Mouse (Mus musculus) thymus, adult 2 months (tissue): ENCODE measurements around the gene Ppp1r9a. TPM values are rescaled to one million over a fixed set of nuclear protein-coding genes. Genes with fewer than 3 reads are reported as not detected.

Experiments used
- DNase-seq: peaks from one replicate; pipeline ENCODE4 v3.0.0; 2021
- H3K27ac ChIP-seq: fragments of 200-500 bp; 2 replicates; pipeline ENCODE4 v1.5.1; 2012; ENCODE audit warnings: low read length, control low read depth; ENCODE audit not compliant: control insufficient read depth, insufficient read depth
- H3K27me3 ChIP-seq: fragments of 200-500 bp; 2 replicates; pipeline ENCODE4 v1.6.1; 2012; ENCODE audit warnings: mild to moderate bottlenecking, low read length, moderate library complexity, mixed read lengths; ENCODE audit not compliant: control insufficient read depth, insufficient read depth
- H3K36me3 ChIP-seq: fragments of 200-500 bp; 2 replicates; pipeline ENCODE4 v1.6.1; 2012; ENCODE audit warnings: mild to moderate bottlenecking, low read length, moderate library complexity; ENCODE audit not compliant: control insufficient read depth, insufficient read depth
- H3K4me1 ChIP-seq: fragments of 200-500 bp; replicated peaks from 2 replicates; pipeline ENCODE4 v1.6.1; 2012; ENCODE audit warnings: low read length; ENCODE audit not compliant: control insufficient read depth, insufficient read depth
- H3K4me3 ChIP-seq: fragments of 200-500 bp; 2 replicates; pipeline ENCODE4 v1.5.1; 2012; ENCODE audit warnings: mild to moderate bottlenecking, low read length, control low read depth, moderate library complexity; ENCODE audit not compliant: control insufficient read depth, insufficient read depth
- CTCF ChIP-seq: fragments of 200-500 bp; IDR thresholded peaks from 2 replicates; pipeline ENCODE4 v1.5.1; 2012; ENCODE audit warnings: mild to moderate bottlenecking, control low read depth, low read length, moderate library complexity, borderline replicate concordance; ENCODE audit not compliant: control insufficient read depth, poor library complexity, insufficient read depth; ENCODE audit errors: extremely low read depth
- POLR2A ChIP-seq: fragments of 200-500 bp; IDR thresholded peaks from 2 replicates; pipeline ENCODE4 v1.6.1; 2012; ENCODE audit warnings: mild to moderate bottlenecking, low read length, control low read depth, moderate library complexity; ENCODE audit not compliant: control insufficient read depth, poor library complexity, insufficient read depth; ENCODE audit errors: extremely low read depth
- WGBS: fragments of 180-500 bp; shearing (Covaris S2); methylation state at CpG from one replicate; pipeline ENCODE4 v1.1.7; 2018; 5-methylcytosine and 5-hydroxymethylcytosine counted together
- polyA plus RNA-seq: library from polyadenylated mRNA; depleted of rRNA; stranded (reverse); fragments of >200 nt; gene quantifications from 2 replicates; pipeline ENCODE4 v1.2.3, GENCODE M21; 2012

The Ppp1r9a gene
- polyA plus RNA-seq, 1 experiment: 0.92 TPM

GRCm38 (mm10) chr6:4930321-4930720, 27.6 kb downstream of the Ppp1r9a start:
- Histone ChIP-seq H3K27me3 (no peaks in the 10 kb centered on the region), H3K36me3 (no peaks in the 10 kb centered on the region), H3K4me3 (no peak overlapping the region), H3K4me1 (no peaks in the 10 kb centered on the region), H3K27ac (no peak overlapping the region)
- TF ChIP-seq POLR2A: no peak
- TF ChIP-seq CTCF: no peak
- WGBS: 97% methylated on average over 3 of the region's 3 CpGs
- DNase-seq: no peak

- Histone ChIP-seq H3K36me3 (no peaks in the 10 kb centered on the region), H3K27me3 (no peaks in the 10 kb centered on the region), H3K4me1 (no peaks in the 10 kb centered on the region), H3K27ac (no peak overlapping the region), H3K4me3 (no peak overlapping the region)
- WGBS: 85% methylated on average over 3 of the region's 3 CpGs
- no peak for DNase-seq
- TF ChIP-seq CTCF (no peak), POLR2A (no peak)
Measured at GRCm38 (mm10) chr6:4938901-4939300, 36.2 kb downstream of the Ppp1r9a start.

- Histone ChIP-seq H3K36me3 (no peaks in the 10 kb centered on the region), H3K27me3 (no peaks in the 10 kb centered on the region), H3K4me3 (no peak overlapping the region), H3K27ac (no peak overlapping the region), H3K4me1 (no peaks in the 10 kb centered on the region)
- TF ChIP-seq CTCF (no peak), POLR2A (no peak)
- no peak for DNase-seq
- WGBS: 93% methylated on average over 6 of the region's 6 CpGs
Measured at GRCm38 (mm10) chr6:4940086-4940485, 37.4 kb downstream of the Ppp1r9a start.

- Histone ChIP-seq H3K4me1 (no peaks in the 10 kb centered on the region), H3K36me3 (no peaks in the 10 kb centered on the region), H3K27me3 (no peaks in the 10 kb centered on the region), H3K4me3 (no peak overlapping the region), H3K27ac (no peak overlapping the region)
- WGBS: 94% methylated on average over 9 of the region's 9 CpGs
- no peak for TF ChIP-seq POLR2A
- no peak for TF ChIP-seq CTCF
- no peak for DNase-seq
Measured at GRCm38 (mm10) chr6:4940639-4941038, 37.9 kb downstream of the Ppp1r9a start.

- Histone ChIP-seq H3K4me1 (no peaks in the 10 kb centered on the region), H3K4me3 (no peak overlapping the region), H3K27me3 (no peaks in the 10 kb centered on the region), H3K27ac (no peak overlapping the region), H3K36me3 (no peaks in the 10 kb centered on the region)
- DNase-seq: no peak
- WGBS: 96% methylated on average over 2 of the region's 2 CpGs
- TF ChIP-seq CTCF (no peak), POLR2A (no peak)
Measured at GRCm38 (mm10) chr6:4943821-4944220, 41.1 kb downstream of the Ppp1r9a start.

GRCm38 (mm10) chr6:4948056-4948455, 45.3 kb downstream of the Ppp1r9a start:
- H3K36me3 ChIP-seq: no peaks in the 10 kb centered on the region
- DNase-seq: no peak
- no peak overlapping the region for H3K27ac ChIP-seq
- H3K27me3 ChIP-seq: no peaks in the 10 kb centered on the region
- WGBS: 96% methylated on average over 4 of the region's 4 CpGs
- H3K4me1 ChIP-seq: no peaks in the 10 kb centered on the region
- TF ChIP-seq CTCF (no peak), POLR2A (no peak)
- H3K4me3 ChIP-seq: no peak overlapping the region

GRCm38 (mm10) chr6:4949701-4950100, 47.0 kb downstream of the Ppp1r9a start:
- DNase-seq: no peak
- Histone ChIP-seq H3K36me3 (no peaks in the 10 kb centered on the region), H3K4me3 (no peak overlapping the region), H3K27me3 (no peaks in the 10 kb centered on the region), H3K27ac (no peak overlapping the region), H3K4me1 (no peaks in the 10 kb centered on the region)
- 92% methylated on average over 4 of the region's 4 CpGs for WGBS
- TF ChIP-seq CTCF: no peak
- no peak for TF ChIP-seq POLR2A
